In genomic region chr9:57940861-57941638, GRCm38 (mm10) we compare ENCODE assay signal across 8 mouse cellular contexts. TPM values are rescaled to one million over a fixed set of nuclear protein-coding genes. Genes with fewer than 3 reads are reported as not detected.
DNase-seq lines count a peak whose midpoint lies in the region; ATAC-seq and TF ChIP-seq lines count a peak whose summit lies in the region.

No protein-coding gene starts in this region.

- peak overlapping the region; percentile 88 for H3K4me2 ChIP-seq in heart, postnatal 0 days (ENCODE audit: low read depth, low read length)
- peak overlapping the region; percentile 95 for H3K4me2 ChIP-seq in lung, postnatal 0 days (replicated peaks; ENCODE audit: low read depth, low read length)

- no peak for TF ChIP-seq EP300 in heart, postnatal 0 days (IDR thresholded peaks at IDR 0.05; ENCODE audit: low read depth)
- no peak for TF ChIP-seq EP300 in lung, postnatal 0 days (IDR thresholded peaks at IDR 0.05)

- H3K36me3 ChIP-seq in heart, postnatal 0 days (replicated peaks; ENCODE audit: control insufficient read depth, insufficient read depth, low read length), result no peaks in the 10 kb centered on the region
- H3K36me3 ChIP-seq in lung, postnatal 0 days (ENCODE audit: insufficient read depth, low read length), result no peaks in the 10 kb centered on the region

- peak overlapping the region; percentile 76 for H3K9ac ChIP-seq in heart, postnatal 0 days (replicated peaks; ENCODE audit: low read depth, low read length)
- peak overlapping the region; percentile 65 for H3K9ac ChIP-seq in lung, postnatal 0 days (replicated peaks; ENCODE audit: low read depth)

- peak overlapping the region; percentile 2; the same call in 1 of the 2 replicates for H3K27ac ChIP-seq in heart, postnatal 0 days (ENCODE audit: low read depth)
- H3K27ac ChIP-seq in lung, postnatal 0 days (ENCODE audit: low read length), result peak overlapping the region; percentile 43; the same call in 1 of the 2 replicates

- peaks cover 62% of the 10 kb centered on the region for H3K27me3 ChIP-seq in heart, postnatal 0 days (ENCODE audit: control insufficient read depth, insufficient read depth, low read length)
- peaks cover 12% of the 10 kb centered on the region; the same call in 1 of the 2 replicates for H3K27me3 ChIP-seq in lung, postnatal 0 days (replicated peaks; ENCODE audit: insufficient read depth, low read length)

- 5% methylated on average over 28 of the region's 28 CpGs for WGBS in heart, postnatal 0 days
- WGBS in lung, postnatal 0 days, result 5% methylated on average over 28 of the region's 28 CpGs

- TF ChIP-seq CTCF in heart, postnatal 0 days (IDR thresholded peaks at IDR 0.05; ENCODE audit: low read depth), result no peak
- peak; percentile 24 for TF ChIP-seq CTCF in lung, postnatal 0 days (IDR thresholded peaks at IDR 0.05)

- no peaks in the 10 kb centered on the region for H3K9me3 ChIP-seq in heart, postnatal 0 days (replicated peaks; ENCODE audit: control insufficient read depth, low read length)
- H3K9me3 ChIP-seq in lung, postnatal 0 days (ENCODE audit: low read length), result no peaks in the 10 kb centered on the region

- ATAC-seq in heart, postnatal 0 days (ENCODE audit: insufficient read depth, low read depth), result no peak
- ATAC-seq in lung, postnatal 0 days, result 0 out of 2 replicates have a peak, but pooled peaks have one; percentile 3

- no peaks in the 10 kb centered on the region; the same call in 1 of the 2 replicates for H3K4me1 ChIP-seq in heart, postnatal 0 days (ENCODE audit: control insufficient read depth, insufficient read depth)
- H3K4me1 ChIP-seq in lung, postnatal 0 days (ENCODE audit: insufficient read depth, low read depth, low read length), result no peaks in the 10 kb centered on the region

- peak overlapping the region; percentile 65 for H3K4me3 ChIP-seq in heart, postnatal 0 days (ENCODE audit: low read depth, low read length)
- peak overlapping the region; percentile 75 for H3K4me3 ChIP-seq in lung, postnatal 0 days (ENCODE audit: low read depth, low read length)

- peak; percentile 44 for DNase-seq in right cerebral cortex, postnatal 14 days
- DNase-seq in right cerebral cortex, adult 2 months (ENCODE audit: low spot score in 2 of 2), result no peak
- DNase-seq in cerebellum, postnatal 14 days, result peak; percentile 54 to 64
- DNase-seq in heart, postnatal 0 days (ENCODE audit: low spot score), result no peak
- no peak for DNase-seq in lung, postnatal 0 days (ENCODE audit: low spot score)
- DNase-seq in thymus, postnatal 14 days, result peak; percentile 63
- no peak for DNase-seq in ovary, adult 18-20 months (ENCODE audit: low spot score)
- DNase-seq in gastrocnemius, postnatal 10 days, result no peak

RNA-seq across cellular contexts. Expression of gene Sema7a, which starts 1.1 kb away (rescaled TPM):
- 12.4 and 16.8 TPM in 2 replicates for total RNA-seq in heart, postnatal 0 days (2014; rRNA removed; ENCODE audit: low replicate concordance)
- 0.63 and 1.2 TPM in 2 replicates for polyA plus RNA-seq in heart, postnatal 0 days (2015; fragmentation: Nextera tagmentation; extraction: Ambion mirVana)
- 6.2 and 8.4 TPM in 2 replicates for polyA plus RNA-seq in lung, postnatal 0 days (2015; fragmentation: Nextera tagmentation; extraction: Ambion mirVana)
- total RNA-seq in gastrocnemius, postnatal 10 days (2021), result 10 to 100 TPM; 15.7 to 18.5 TPM

RNA-seq across cellular contexts. Expression of gene Ubl7, which starts 30.3 kb away (rescaled TPM):
- total RNA-seq in heart, postnatal 0 days (2014; rRNA removed; ENCODE audit: low replicate concordance), result 94.9 and 132 TPM in 2 replicates
- 139 TPM in 2 replicates for polyA plus RNA-seq in heart, postnatal 0 days (2015; fragmentation: Nextera tagmentation; extraction: Ambion mirVana)
- polyA plus RNA-seq in lung, postnatal 0 days (2015; fragmentation: Nextera tagmentation; extraction: Ambion mirVana), result 120 and 121 TPM in 2 replicates
- total RNA-seq in gastrocnemius, postnatal 10 days (2021), result 10 to 100 TPM; 48.7 to 49.2 TPM

Comparison
In these comparisons a context has a peak if more than half of its experiments do, and no peak if none do; other contexts are left out.
1. DNase-seq: peak in right cerebral cortex, postnatal 14 days (single experiment), cerebellum, postnatal 14 days (2 of 2) and thymus, postnatal 14 days (single experiment); none in right cerebral cortex, adult 2 months (0 of 2), heart, postnatal 0 days (single experiment), lung, postnatal 0 days (single experiment), ovary, adult 18-20 months (single experiment) and gastrocnemius, postnatal 10 days (single experiment).